Mouse (Mus musculus) adrenal gland, postnatal 36 days (tissue): ENCODE results near the gene Tgfbr3. TPM values are rescaled to one million over a fixed set of nuclear protein-coding genes. Genes with fewer than 3 reads are reported as not detected.

Source experiments
- DNase-seq, 2 experiments: peaks; one replicate each; pipeline ENCODE4 v3.0.0; 2021; ENCODE audit warnings: mixed read lengths in 1 of 2
- total RNA-seq, 2 experiments: library from RNA; stranded (reverse); gene quantifications; 2 replicates each; pipeline ENCODE4 v1.2.3; 2021

Gene Tgfbr3
- total RNA-seq, 2 experiments from 2014 or later = 233 to 271 TPM

- no peak for DNase-seq
Observed at GRCm38 (mm10) chr5:107080986-107081624, 208.3 kb downstream of the Tgfbr3 start.

- DNase-seq = no peak
Observed at GRCm38 (mm10) chr5:107079920-107080319, 209.5 kb downstream of the Tgfbr3 start.

DNA sequence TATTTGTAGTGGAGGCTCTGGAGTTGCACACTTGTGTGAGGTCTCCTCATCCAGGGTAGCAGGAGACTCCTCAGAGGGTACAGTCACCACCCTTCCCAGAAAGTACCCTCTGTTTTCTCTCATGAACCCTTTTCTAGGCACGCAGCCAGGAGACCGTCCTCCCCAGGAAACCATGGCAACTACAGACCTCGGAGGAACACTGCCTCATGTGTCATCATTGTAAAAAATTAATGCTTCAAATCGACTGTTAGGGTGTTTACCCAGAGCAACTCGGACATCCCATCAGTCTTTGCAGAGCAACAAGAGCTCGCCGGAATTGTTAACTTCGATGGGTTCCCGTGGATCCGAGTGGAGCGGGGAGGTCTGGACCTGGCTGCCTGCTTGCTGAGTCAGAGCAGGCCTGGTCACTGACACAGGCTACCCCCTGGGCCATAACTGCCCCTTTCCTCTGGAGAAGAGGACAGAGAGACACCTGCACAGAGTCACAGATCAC, 210.2 kb downstream of the Tgfbr3 start:
- DNase-seq = peak; percentile 68 to 83

DNA sequence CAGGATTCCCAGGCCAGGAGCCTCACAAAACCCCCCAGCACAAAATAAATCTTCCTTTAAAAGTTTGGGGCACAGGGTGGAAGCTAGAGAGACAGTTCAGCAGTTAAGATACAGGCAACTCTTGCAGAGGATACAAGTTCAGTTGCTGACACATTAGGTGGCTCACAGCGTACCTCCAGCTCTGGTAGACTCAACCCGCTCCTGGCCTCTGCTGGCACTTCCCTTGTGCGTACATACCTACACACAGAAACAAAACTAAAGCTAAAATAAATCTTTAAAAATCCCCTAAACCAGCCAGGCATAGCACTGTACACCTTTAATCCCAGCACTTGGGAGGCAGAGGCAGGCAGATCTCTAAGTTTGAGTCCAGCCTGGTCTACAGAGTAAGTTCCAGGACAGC, 211.1 kb downstream of the Tgfbr3 start:
- no peak for DNase-seq

DNA sequence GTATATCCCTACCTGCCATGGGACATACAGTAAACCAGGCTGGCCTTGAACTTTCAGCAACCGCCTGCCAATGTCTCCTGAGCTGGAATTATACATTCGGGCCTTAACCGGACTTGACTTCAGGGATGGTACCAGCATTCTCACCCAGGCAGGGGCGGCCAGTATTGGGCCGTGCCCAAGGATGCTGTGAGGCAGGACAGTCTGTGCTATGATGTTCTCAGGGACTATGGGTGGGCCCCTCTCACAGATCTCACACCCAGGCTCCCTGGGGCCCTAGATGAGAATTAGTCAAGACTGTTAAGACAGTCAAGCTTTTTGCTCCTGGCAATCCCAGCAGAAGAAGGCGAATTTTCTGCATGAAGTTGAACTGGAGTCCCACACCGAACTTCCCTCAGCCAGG, 211.5 kb downstream of the Tgfbr3 start:
- no peak for DNase-seq

GRCm38 (mm10) chr5:107074980-107075583, 214.3 kb downstream of the Tgfbr3 start:
- no peak for DNase-seq

- DNase-seq = no peak
Observed at GRCm38 (mm10) chr5:107074350-107074749, 215.1 kb downstream of the Tgfbr3 start.

GRCm38 (mm10) chr5:107073536-107073935, 215.9 kb downstream of the Tgfbr3 start:
- no peak for DNase-seq

GRCm38 (mm10) chr5:107068146-107068545, 221.3 kb downstream of the Tgfbr3 start:
- no peak for DNase-seq

DNA sequence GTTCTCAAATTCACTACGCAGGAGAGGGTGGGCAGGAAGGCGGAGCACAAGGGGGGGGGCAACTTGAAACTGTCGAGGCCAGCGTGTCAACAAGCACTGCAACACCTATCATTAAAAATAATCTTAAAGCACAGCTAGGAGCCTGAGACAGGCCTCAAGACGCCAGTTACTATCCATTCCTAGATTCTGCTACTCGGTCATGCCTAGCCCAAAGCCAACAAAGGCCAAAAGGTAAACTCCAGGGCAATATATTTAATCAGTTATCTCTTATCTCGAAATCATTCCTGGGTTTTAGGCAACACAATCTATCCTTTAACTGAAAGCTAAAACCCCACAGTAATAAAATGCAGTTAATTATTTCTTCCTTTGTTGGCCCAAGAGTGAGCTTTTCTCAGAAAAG, 221.9 kb downstream of the Tgfbr3 start:
- DNase-seq = no peak

GRCm38 (mm10) chr5:107064922-107065321, 224.5 kb downstream of the Tgfbr3 start:
- DNase-seq = no peak

- no peak for DNase-seq
Observed at GRCm38 (mm10) chr5:107062229-107062852, 227.1 kb downstream of the Tgfbr3 start.

DNA sequence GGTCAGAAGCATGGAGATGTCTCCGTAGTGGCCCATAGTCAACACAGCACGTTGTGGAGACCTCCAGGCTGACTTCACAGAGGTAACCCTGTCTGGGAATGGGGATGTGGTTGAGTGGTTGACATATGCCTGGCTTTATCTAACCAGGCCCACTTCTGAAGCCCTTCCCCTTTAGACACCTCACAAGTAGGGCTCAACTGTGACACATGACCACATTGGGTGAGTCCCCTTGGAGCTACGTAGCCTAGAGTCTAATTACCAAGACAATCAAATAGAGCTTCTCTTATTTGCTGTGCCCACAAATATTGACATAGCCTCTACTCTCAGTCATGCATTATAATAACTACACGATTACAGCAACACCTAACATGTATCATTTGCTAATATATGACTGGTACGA, 229.9 kb downstream of the Tgfbr3 start:
- DNase-seq = no peak

DNA sequence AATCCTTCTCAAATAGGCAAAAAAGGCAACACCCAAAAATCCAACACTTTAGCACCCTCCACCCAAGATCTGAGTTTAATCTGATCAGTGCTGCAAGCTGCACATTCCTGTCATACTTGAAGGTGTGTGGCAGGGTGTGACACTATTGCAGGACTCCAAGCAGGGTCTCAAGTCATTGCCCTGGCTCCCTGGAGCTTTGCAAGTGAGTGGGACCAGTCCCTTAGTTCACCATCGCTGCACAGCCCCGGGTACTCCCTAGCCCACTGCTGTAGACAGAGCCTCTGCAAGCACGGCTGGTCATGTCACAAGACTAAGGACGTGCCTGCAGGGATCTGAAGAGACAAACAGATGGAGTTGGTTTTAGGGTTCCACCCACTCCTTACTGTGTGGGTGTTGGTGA, 230.8 kb downstream of the Tgfbr3 start:
- DNase-seq = no peak

Other genes starting within 250 kb of the Tgfbr3 start
- gene Brdt, start 41.5 kb upstream of the Tgfbr3 start, total RNA-seq = 1 to 10 TPM; 2.3 to 2.4 TPM
- gene Ephx4, start 113.1 kb upstream of the Tgfbr3 start, total RNA-seq = 1 to 10 TPM in 1 of 2 experiments, under 1 TPM in 1; 0.63 to 2.2 TPM
- gene Lpcat2b, start 141.9 kb upstream of the Tgfbr3 start, total RNA-seq = not detected
- gene Btbd8, start 148.4 kb upstream of the Tgfbr3 start, total RNA-seq = 1 to 10 TPM; 5.3 to 7.0 TPM
- gene Gm42669, start 218.0 kb upstream of the Tgfbr3 start, total RNA-seq = not detected
- gene 1700028K03Rik, start 245.1 kb upstream of the Tgfbr3 start, total RNA-seq = under 1 TPM in 1 of 2 experiments, not detected in 1; 0.07 TPM